Mouse (Mus musculus): ENCODE measurements around the gene Mcpt9. TPM values are rescaled to one million over a fixed set of nuclear protein-coding genes. Genes with fewer than 3 reads are reported as not detected.
A peak's percentile ranks its signal among the peaks of the same experiment; 100 is the strongest.
"Not testable (repeated sequence)": the region's sequence is repeated elsewhere in the genome, so short reads cannot be mapped to it uniquely, and the experiment has no call there.

Mcpt9 gene
- not detected in 2 replicates for polyA plus RNA-seq (2012)

GRCm38 (mm10) chr14:56030395-56030794 is at the start of gene Mcpt9:
Mcpt9 (minus strand) TSS chr14:56030495.
- TF ChIP-seq GATA1 (IDR thresholded peaks at IDR 0.05; ENCODE audit: low read length): not testable (repeated sequence)

DNA sequence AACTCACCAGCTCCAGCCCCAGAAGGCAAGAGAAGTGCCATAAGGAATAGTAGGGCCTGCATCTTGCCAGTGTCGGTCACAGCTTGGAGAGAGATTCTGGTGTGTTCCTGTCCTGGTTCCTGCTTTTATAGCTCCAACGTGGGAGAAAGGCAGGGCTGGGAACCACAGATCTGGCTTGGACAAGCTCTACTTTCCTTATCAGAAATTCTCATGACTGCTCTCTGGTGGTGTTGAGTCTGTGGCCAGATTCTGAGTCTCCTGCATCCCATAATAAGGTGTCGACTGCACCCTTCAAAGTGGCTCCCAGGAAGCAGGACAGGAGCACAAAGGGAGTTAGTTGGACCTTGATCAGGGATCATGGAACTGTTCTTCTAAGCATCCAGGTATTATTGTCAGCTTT is 31.9 kb upstream of the Mcpt9 start, which contains the start of gene Mcpt4:
Mcpt4 (minus strand) TSS at position 101 of the 400 bp plus-strand sequence.
- TF ChIP-seq GATA1 (IDR thresholded peaks at IDR 0.05; ENCODE audit: low read length): not testable (repeated sequence)

- peak; percentile 21 for TF ChIP-seq GATA1 (IDR thresholded peaks at IDR 0.05; ENCODE audit: low read length)
Observed at GRCm38 (mm10) chr14:56057722-56058121, 27.4 kb upstream of the Mcpt9 start.

DNA sequence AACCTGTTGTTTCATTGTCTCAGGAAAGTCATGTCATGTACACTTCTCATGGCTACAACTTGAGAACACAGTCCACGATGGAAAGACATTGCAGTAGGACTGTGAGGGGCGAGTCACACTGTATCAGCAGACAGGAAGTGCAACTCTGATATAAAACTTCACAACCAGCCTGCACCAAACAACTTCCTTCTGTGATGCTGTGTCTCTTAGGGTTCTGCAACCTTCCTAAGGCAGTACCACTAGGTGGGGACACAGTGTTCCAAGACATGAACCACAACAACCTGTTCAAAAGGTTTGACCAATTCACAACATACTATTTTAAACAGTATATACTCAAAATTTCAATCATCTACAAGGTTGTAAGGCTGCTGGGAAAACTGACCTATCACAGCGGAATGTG is 25.1 kb upstream of the Mcpt9 start:
- TF ChIP-seq GATA1 (IDR thresholded peaks at IDR 0.05; ENCODE audit: low read length): no peak

DNA sequence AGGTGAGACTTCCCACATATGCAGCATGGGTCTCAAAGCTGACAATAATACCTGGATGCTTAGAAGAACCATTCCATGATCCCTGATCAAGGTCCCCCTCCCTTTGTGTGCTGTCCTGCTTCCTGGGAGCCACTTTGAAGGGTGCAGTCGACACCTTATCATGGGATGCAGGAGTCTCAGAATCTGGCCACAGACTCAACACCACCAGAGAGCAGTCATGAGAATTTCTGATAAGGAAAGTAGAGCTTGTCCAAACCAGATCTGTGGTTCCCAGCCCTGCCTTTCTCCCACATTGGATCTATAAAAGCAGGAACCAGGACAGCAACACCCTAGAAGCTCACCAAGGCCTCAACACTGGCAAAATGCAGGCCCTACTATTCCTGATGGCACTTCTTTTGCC is 11.5 kb upstream of the Mcpt9 start, which contains the start of gene Mcpt2:
Mcpt2 (plus strand) TSS at position 250 of the 400 bp plus-strand sequence.
- peak; percentile 39 for TF ChIP-seq GATA1 (IDR thresholded peaks at IDR 0.05; ENCODE audit: low read length)

DNA sequence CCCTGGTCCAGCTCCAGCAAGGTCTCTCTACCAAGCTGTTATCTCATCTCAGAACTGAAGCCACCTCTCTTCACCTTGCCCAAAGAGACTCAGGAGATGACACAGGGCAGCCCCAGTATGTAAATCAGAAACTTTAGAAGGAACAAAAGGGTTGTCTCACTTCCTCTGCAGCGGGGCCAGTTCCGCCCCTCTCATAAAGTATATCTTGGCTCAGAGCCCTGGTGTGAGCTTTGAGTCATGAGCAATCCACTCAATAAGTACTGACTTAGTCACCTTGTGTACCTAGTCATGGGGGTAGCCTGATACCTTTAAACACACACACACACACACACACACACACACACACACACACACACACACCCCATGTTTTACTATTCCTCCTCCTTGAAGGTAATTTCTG is 4.1 kb upstream of the Mcpt9 start:
- no peak for TF ChIP-seq GATA1 (IDR thresholded peaks at IDR 0.05; ENCODE audit: low read length)

DNA sequence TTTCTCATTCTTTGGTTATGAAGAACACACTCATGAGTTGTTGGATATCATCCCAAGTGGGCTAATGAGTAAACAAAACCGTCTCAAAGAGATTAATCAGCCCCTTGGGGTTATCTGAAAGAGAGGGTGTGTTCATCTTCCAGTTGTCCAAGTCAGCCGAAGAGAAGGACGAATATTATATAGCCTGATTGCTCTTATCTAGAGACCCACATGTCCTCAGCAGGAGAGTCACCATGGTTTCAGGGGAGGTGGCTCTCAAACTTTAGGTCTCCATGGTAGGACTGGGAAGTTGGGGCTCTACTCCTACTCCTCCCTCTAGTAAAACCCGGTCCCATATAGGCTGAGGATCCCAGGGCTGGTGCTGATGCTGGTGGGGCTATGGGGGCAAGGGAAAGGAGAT is 9.0 kb downstream of the Mcpt9 start:
- TF ChIP-seq GATA1 (IDR thresholded peaks at IDR 0.05; ENCODE audit: low read length): peak; percentile 51

DNA sequence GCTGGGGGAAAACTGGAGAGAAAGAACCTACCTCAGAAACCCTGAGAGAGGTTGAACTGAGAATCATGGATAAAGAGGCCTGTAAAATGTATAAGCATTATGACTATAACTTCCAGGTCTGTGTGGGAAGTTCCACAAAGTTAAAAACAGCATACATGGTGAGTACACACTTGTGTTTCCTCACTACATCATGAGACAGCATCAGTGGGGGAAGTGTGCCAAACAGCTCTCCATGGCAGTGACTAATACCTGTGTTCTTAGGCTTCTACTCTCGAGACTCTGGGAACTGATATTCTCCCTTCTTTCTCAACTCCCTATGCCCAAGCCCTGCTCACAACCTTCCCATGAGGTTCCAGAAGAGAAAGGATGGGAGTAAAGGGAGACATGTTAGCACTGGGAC is 10.8 kb downstream of the Mcpt9 start:
- TF ChIP-seq GATA1 (IDR thresholded peaks at IDR 0.05; ENCODE audit: low read length): no peak

DNA sequence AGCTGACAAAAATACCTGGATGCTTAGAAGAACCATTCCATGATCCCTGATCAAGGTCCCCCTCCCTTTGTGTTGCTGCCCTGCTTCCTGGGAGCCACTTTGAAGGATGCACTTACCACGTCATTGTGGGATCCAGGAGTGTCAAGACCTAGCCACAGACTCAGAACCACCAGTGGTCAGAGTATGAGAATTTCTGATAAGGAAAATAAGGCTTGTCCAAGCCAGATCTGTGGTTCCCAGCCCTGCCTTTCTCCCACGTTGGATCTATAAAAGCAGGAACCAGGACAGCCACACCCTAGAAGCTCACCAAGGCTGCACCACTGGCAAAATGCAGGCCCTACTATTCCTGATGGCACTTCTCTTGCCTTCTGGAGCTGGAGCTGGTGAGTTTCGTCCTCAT is 12.6 kb downstream of the Mcpt9 start, which contains the start of gene Mcpt1:
Mcpt1 (plus strand) TSS at position 301 of the 400 bp plus-strand sequence.
- TF ChIP-seq GATA1 (IDR thresholded peaks at IDR 0.05; ENCODE audit: low read length): not testable (repeated sequence)

GRCm38 (mm10) chr14:56013924-56014323 is 16.4 kb downstream of the Mcpt9 start:
- TF ChIP-seq GATA1 (IDR thresholded peaks at IDR 0.05; ENCODE audit: low read length): no peak

GRCm38 (mm10) chr14:56013147-56013546 is 17.1 kb downstream of the Mcpt9 start:
- no peak for TF ChIP-seq GATA1 (IDR thresholded peaks at IDR 0.05; ENCODE audit: low read length)

Other genes with a start within 250 kb of the Mcpt9 start
- 0.01 and 0.06 TPM in 2 replicates for gene Adcy4, start 246.4 kb downstream of the Mcpt9 start, polyA plus RNA-seq (2012)
- gene Ripk3, start 241.6 kb downstream of the Mcpt9 start, polyA plus RNA-seq (2012): 0.28 and 0.29 TPM in 2 replicates
- 0.04 TPM in 1 of 2 replicates, not detected in the other for gene Nfatc4, start 207.4 kb downstream of the Mcpt9 start, polyA plus RNA-seq (2012)
- 0.05 and 0.06 TPM in 2 replicates for gene Nynrin, start 176.5 kb downstream of the Mcpt9 start, polyA plus RNA-seq (2012)
- gene Cbln3, start 146.1 kb downstream of the Mcpt9 start, polyA plus RNA-seq (2012): 0.08 and 0.09 TPM in 2 replicates
- 15.0 and 15.8 TPM in 2 replicates for gene Khnyn, start 145.5 kb downstream of the Mcpt9 start, polyA plus RNA-seq (2012)
- not detected in 2 replicates for gene Sdr39u1, start 130.2 kb downstream of the Mcpt9 start, polyA plus RNA-seq (2012)
- gene Cma1, start 85.8 kb downstream of the Mcpt9 start, polyA plus RNA-seq (2012): not detected in 2 replicates
- not detected in 2 replicates for gene Cma2, start 79.5 kb downstream of the Mcpt9 start, polyA plus RNA-seq (2012)
- gene Mcpt1, start 12.5 kb downstream of the Mcpt9 start, polyA plus RNA-seq (2012): 0.05 and 0.10 TPM in 2 replicates
- gene Mcpt2, start 11.5 kb upstream of the Mcpt9 start, polyA plus RNA-seq (2012): 0.08 TPM in 2 replicates
- gene Mcpt4, start 31.8 kb upstream of the Mcpt9 start, polyA plus RNA-seq (2012): not detected in 2 replicates
- gene Mcpt8, start 54.8 kb upstream of the Mcpt9 start, polyA plus RNA-seq (2012): not detected in 2 replicates
- not detected in 2 replicates for gene Ctsg, start 72.1 kb upstream of the Mcpt9 start, polyA plus RNA-seq (2012)
- gene Gzme, start 90.1 kb upstream of the Mcpt9 start, polyA plus RNA-seq (2012): not detected in 2 replicates
- gene Gzmd, start 102.1 kb upstream of the Mcpt9 start, polyA plus RNA-seq (2012): not detected in 2 replicates
- gene Gzmg, start 129.1 kb upstream of the Mcpt9 start, polyA plus RNA-seq (2012): not detected in 2 replicates
- gene Gzmn, start 144.1 kb upstream of the Mcpt9 start, polyA plus RNA-seq (2012): not detected in 2 replicates
- gene Gzmf, start 180.9 kb upstream of the Mcpt9 start, polyA plus RNA-seq (2012): not detected in 2 replicates
- gene Gzmc, start 204.2 kb upstream of the Mcpt9 start, polyA plus RNA-seq (2012): not detected in 2 replicates
- 0.13 and 0.36 TPM in 2 replicates for gene Gzmb, start 231.8 kb upstream of the Mcpt9 start, polyA plus RNA-seq (2012)